30 mouse cellular contexts compared by ENCODE assay signal in genomic region chr15:31282353-31282752, GRCm38 (mm10). TPM values are rescaled to one million over a fixed set of nuclear protein-coding genes. Genes with fewer than 3 reads are reported as not detected.
A peak's percentile ranks its signal among the peaks of the same experiment; 100 is the strongest.
DNase-seq lines count a peak whose midpoint lies in the region; ATAC-seq and TF ChIP-seq lines count a peak whose summit lies in the region.
"Had no signal": no experiment of that assay in that cellular context is flagged by ENCODE, and none has a peak within 500 bp of the region (broad histone marks: within the 10 kb centered on the region; RNA-seq: fewer than 3 reads in every experiment).

No protein-coding gene starts in this region.

- DNase-seq in kidney, adult 11 months = peak; percentile 33
- peak; percentile 45 to 52 for DNase-seq in kidney, postnatal 36 days
- DNase-seq in stomach, postnatal 0 days (ENCODE audit: low spot score) = peak; percentile 71
- DNase-seq in gastrocnemius, postnatal 10 days = no peak
- DNase-seq: adrenal gland, postnatal 10 days; cerebellum, adult 8-10 months; cerebellum, postnatal 25 days; gastrocnemius, postnatal 25 days; heart, adult 11 months; layer of hippocampus, postnatal 36 days; left cerebral cortex, postnatal 4 days; lung, adult 2 months; lung, postnatal 10 days; right cerebral cortex, postnatal 4 days had no signal

- ATAC-seq in kidney, embryonic 14.5 days (ENCODE audit: low FRiP score, low TSS enrichment) = no peak
- no peak for ATAC-seq in kidney, embryonic 16.5 days (ENCODE audit: low FRiP score, low TSS enrichment)
- ATAC-seq in midbrain, embryonic 13.5 days = no peak
- ATAC-seq in stomach, postnatal 0 days (ENCODE audit: low FRiP score, low TSS enrichment) = peak; percentile 91
- ATAC-seq: forebrain, embryonic 13.5 days; hindbrain, embryonic 16.5 days; intestine, embryonic 15.5 days; Patski had no signal

- TF ChIP-seq EP300 in stomach, postnatal 0 days (optimal IDR thresholded peaks at IDR 0.05) = no peak

- no peak overlapping the region for H3K4me3 ChIP-seq in kidney, embryonic 14.5 days (ENCODE audit: low read length)
- no peak overlapping the region for H3K4me3 ChIP-seq in kidney, embryonic 16.5 days (ENCODE audit: low read length)
- no peak overlapping the region for H3K4me3 ChIP-seq in midbrain, embryonic 13.5 days (replicated peaks)
- H3K4me3 ChIP-seq in stomach, postnatal 0 days (ENCODE audit: low read depth, low read length) = no peak overlapping the region
- H3K4me3 ChIP-seq: embryonic facial prominence, embryonic 10.5 days; embryonic facial prominence, embryonic 15.5 days; forebrain, embryonic 13.5 days; heart, embryonic 10.5 days; heart, embryonic 15.5 days; intestine, embryonic 15.5 days; liver, embryonic 13.5 days; myocyte; neural tube, embryonic 13.5 days had no signal

- no peak for TF ChIP-seq CTCF in stomach, postnatal 0 days (IDR thresholded peaks at IDR 0.05; ENCODE audit: low read depth)

- no peaks in the 10 kb centered on the region for H3K27me3 ChIP-seq in kidney, embryonic 14.5 days (ENCODE audit: control insufficient read depth, insufficient read depth, low read length)
- H3K27me3 ChIP-seq in kidney, embryonic 16.5 days (ENCODE audit: insufficient read depth, low read length) = no peaks in the 10 kb centered on the region
- H3K27me3 ChIP-seq in midbrain, embryonic 13.5 days = no peaks in the 10 kb centered on the region
- no peaks in the 10 kb centered on the region for H3K27me3 ChIP-seq in stomach, postnatal 0 days (ENCODE audit: control insufficient read depth, insufficient read depth, low read length)
- H3K27me3 ChIP-seq: CH12.LX; embryonic facial prominence, embryonic 15.5 days; forebrain, embryonic 13.5 days; heart, embryonic 15.5 days; intestine, embryonic 15.5 days; liver, embryonic 13.5 days; neural tube, embryonic 13.5 days; Patski had no signal

- H3K4me2 ChIP-seq in kidney, embryonic 14.5 days (replicated peaks; ENCODE audit: low read depth, low read length) = no peak overlapping the region
- H3K4me2 ChIP-seq in kidney, embryonic 16.5 days (replicated peaks; ENCODE audit: low read depth, low read length) = no peak overlapping the region
- H3K4me2 ChIP-seq in midbrain, embryonic 13.5 days (replicated peaks) = 0 out of 2 replicates have a peak overlapping the region, but pooled peaks have one; percentile 3
- H3K4me2 ChIP-seq in stomach, postnatal 0 days (replicated peaks; ENCODE audit: low read depth) = no peak overlapping the region
- H3K4me2 ChIP-seq: embryonic facial prominence, embryonic 15.5 days; forebrain, embryonic 13.5 days; heart, embryonic 15.5 days; intestine, embryonic 15.5 days; liver, embryonic 13.5 days; neural tube, embryonic 13.5 days had no signal

- H3K9ac ChIP-seq in kidney, embryonic 14.5 days (ENCODE audit: low read depth, low read length) = no peak overlapping the region
- no peak overlapping the region for H3K9ac ChIP-seq in kidney, embryonic 16.5 days (replicated peaks; ENCODE audit: low read length)
- no peak overlapping the region for H3K9ac ChIP-seq in midbrain, embryonic 13.5 days (replicated peaks)
- no peak overlapping the region for H3K9ac ChIP-seq in stomach, postnatal 0 days (ENCODE audit: low read length)
- H3K9ac ChIP-seq: embryonic facial prominence, embryonic 15.5 days; forebrain, embryonic 13.5 days; heart, embryonic 15.5 days; intestine, embryonic 15.5 days; liver, embryonic 13.5 days; neural tube, embryonic 13.5 days had no signal

- H3K27ac ChIP-seq in kidney, embryonic 14.5 days (ENCODE audit: low read depth, low read length) = no peak overlapping the region
- no peak overlapping the region for H3K27ac ChIP-seq in kidney, embryonic 16.5 days (ENCODE audit: low read length)
- peak overlapping the region; percentile 64 for H3K27ac ChIP-seq in midbrain, embryonic 13.5 days
- H3K27ac ChIP-seq in stomach, postnatal 0 days (replicated peaks) = peak overlapping the region; percentile 40; the same call in 1 of the 2 replicates
- H3K27ac ChIP-seq: embryonic facial prominence, embryonic 10.5 days; embryonic facial prominence, embryonic 15.5 days; forebrain, embryonic 13.5 days; heart, embryonic 10.5 days; heart, embryonic 15.5 days; intestine, embryonic 15.5 days; liver, embryonic 13.5 days; macrophage had no signal

- no peaks in the 10 kb centered on the region for H3K36me3 ChIP-seq in kidney, embryonic 14.5 days (ENCODE audit: control insufficient read depth, insufficient read depth, low read length)
- no peaks in the 10 kb centered on the region for H3K36me3 ChIP-seq in kidney, embryonic 16.5 days (ENCODE audit: insufficient read depth, low read length)
- no peaks in the 10 kb centered on the region for H3K36me3 ChIP-seq in midbrain, embryonic 13.5 days
- no peaks in the 10 kb centered on the region for H3K36me3 ChIP-seq in stomach, postnatal 0 days (ENCODE audit: control insufficient read depth, insufficient read depth, low read length)
- H3K36me3 ChIP-seq: embryonic facial prominence, embryonic 10.5 days; embryonic facial prominence, embryonic 15.5 days; heart, embryonic 10.5 days; heart, embryonic 15.5 days; intestine, embryonic 15.5 days; liver, embryonic 13.5 days; neural tube, embryonic 13.5 days had no signal

- H3K4me1 ChIP-seq in kidney, embryonic 14.5 days (ENCODE audit: control insufficient read depth, insufficient read depth, low read length) = 0 out of 2 replicates have a peak, but pooled peaks cover 16% of the 10 kb centered on the region
- peaks cover 12% of the 10 kb centered on the region for H3K4me1 ChIP-seq in kidney, embryonic 16.5 days (ENCODE audit: insufficient read depth, low read length)
- peaks cover 22% of the 10 kb centered on the region for H3K4me1 ChIP-seq in midbrain, embryonic 13.5 days (replicated peaks)
- H3K4me1 ChIP-seq in stomach, postnatal 0 days (replicated peaks; ENCODE audit: control insufficient read depth, insufficient read depth) = no peaks in the 10 kb centered on the region

- 77% methylated on average over 3 of the region's 3 CpGs for WGBS in kidney, embryonic 14.5 days
- WGBS in kidney, embryonic 16.5 days = 77% methylated on average over 3 of the region's 3 CpGs
- 80% methylated on average over 3 of the region's 3 CpGs for WGBS in midbrain, embryonic 13.5 days
- WGBS in stomach, postnatal 0 days = 76% methylated on average over 3 of the region's 3 CpGs

- H3K9me3 ChIP-seq in kidney, embryonic 14.5 days (ENCODE audit: control insufficient read depth, low read length) = no peaks in the 10 kb centered on the region
- H3K9me3 ChIP-seq in kidney, embryonic 16.5 days (ENCODE audit: low read length) = no peaks in the 10 kb centered on the region
- H3K9me3 ChIP-seq in midbrain, embryonic 13.5 days = no peaks in the 10 kb centered on the region
- H3K9me3 ChIP-seq in stomach, postnatal 0 days (ENCODE audit: control insufficient read depth, low read length) = no peaks in the 10 kb centered on the region
- H3K9me3 ChIP-seq: embryonic facial prominence, embryonic 10.5 days; embryonic facial prominence, embryonic 15.5 days; forebrain, embryonic 13.5 days; heart, embryonic 10.5 days; heart, embryonic 15.5 days; intestine, embryonic 15.5 days; liver, embryonic 13.5 days; neural tube, embryonic 13.5 days had no signal

RNA-seq across cellular contexts. Expression of gene Dap, which starts 58.2 kb away (rescaled TPM):
- polyA plus RNA-seq in kidney, embryonic 14.5 days (2014; fragmentation: Nextera tagmentation; extraction: Ambion mirVana) = 87.1 and 96.9 TPM in 2 replicates
- 78.3 and 89.7 TPM in 2 replicates for polyA plus RNA-seq in kidney, embryonic 16.5 days (2015; fragmentation: Nextera tagmentation; extraction: Ambion mirVana)
- 30.6 and 31.1 TPM in 2 replicates for polyA plus RNA-seq in midbrain, embryonic 13.5 days (2015; fragmentation: Nextera tagmentation; extraction: Ambion mirVana)
- polyA plus RNA-seq in stomach, postnatal 0 days (2015; fragmentation: Nextera tagmentation; extraction: Ambion mirVana) = 114 and 120 TPM in 2 replicates
- 10 to 100 TPM; 41.3 to 52.9 TPM for total RNA-seq in gastrocnemius, postnatal 10 days (2021)

Comparison
In these comparisons a context has a peak if more than half of its experiments do, and no peak if none do; other contexts are left out.
1. H3K27ac ChIP-seq: peak in midbrain, embryonic 13.5 days (single experiment) and stomach, postnatal 0 days (single experiment); none in kidney, embryonic 14.5 days (single experiment) and kidney, embryonic 16.5 days (single experiment).